Mouse (Mus musculus) midbrain, embryonic 15.5 days (tissue): ENCODE measurements at regions not wholly inside any gene's neighbourhood (a gene's known extent, or its start where the extent isn't known, plus 50 kb on each side); places are given as distances from the start of the nearest gene placed in this dataset.
A peak's percentile ranks its signal among the peaks of the same experiment; 100 is the strongest.

Experiments used
- ATAC-seq: fragments of 200-750 bp; cut with Nextera tagmentation; replicated peaks from 2 replicates; pipeline ENCODE4 v1.8.0; 2017; ENCODE audit warnings: moderate TSS enrichment
- H3K27ac ChIP-seq: fragments of 300-500 bp; sonication (generic); 2 replicates; pipeline ENCODE4 v1.5.1; 2015; ENCODE audit warnings: mild to moderate bottlenecking, inconsistent platforms
- H3K27me3 ChIP-seq: fragments of 300-500 bp; sonication (generic); replicated peaks from 2 replicates; pipeline ENCODE4 v1.6.1; 2015; ENCODE audit warnings: inconsistent platforms
- H3K36me3 ChIP-seq: fragments of 300-500 bp; sonication (generic); replicated peaks from 2 replicates; pipeline ENCODE4 v1.6.1; 2015; ENCODE audit warnings: inconsistent platforms
- H3K4me1 ChIP-seq: fragments of 300-500 bp; sonication (generic); 2 replicates; pipeline ENCODE4 v1.6.1; 2015; ENCODE audit warnings: inconsistent platforms
- H3K4me2 ChIP-seq: fragments of 300-500 bp; sonication (generic); 2 replicates; pipeline ENCODE4 v1.6.1; 2015; ENCODE audit warnings: inconsistent platforms, mild to moderate bottlenecking, moderate library complexity
- H3K4me3 ChIP-seq: fragments of 300-500 bp; sonication (generic); 2 replicates; pipeline ENCODE4 v1.5.1; 2015; ENCODE audit warnings: mild to moderate bottlenecking, inconsistent platforms
- H3K9ac ChIP-seq: fragments of 300-500 bp; sonication (generic); 2 replicates; pipeline ENCODE4 v1.6.1; 2015; ENCODE audit warnings: mild to moderate bottlenecking, inconsistent platforms
- H3K9me3 ChIP-seq: fragments of 300-500 bp; sonication (generic); 2 replicates; pipeline ENCODE4 v1.6.1; 2016; ENCODE audit warnings: inconsistent platforms
- WGBS: fragments of 180-500 bp; shearing (Covaris S2); methylation state at CpG from one replicate; pipeline ENCODE4 v1.1.7; 2015; ENCODE audit warnings: mixed read lengths; 5-methylcytosine and 5-hydroxymethylcytosine counted together

DNA sequence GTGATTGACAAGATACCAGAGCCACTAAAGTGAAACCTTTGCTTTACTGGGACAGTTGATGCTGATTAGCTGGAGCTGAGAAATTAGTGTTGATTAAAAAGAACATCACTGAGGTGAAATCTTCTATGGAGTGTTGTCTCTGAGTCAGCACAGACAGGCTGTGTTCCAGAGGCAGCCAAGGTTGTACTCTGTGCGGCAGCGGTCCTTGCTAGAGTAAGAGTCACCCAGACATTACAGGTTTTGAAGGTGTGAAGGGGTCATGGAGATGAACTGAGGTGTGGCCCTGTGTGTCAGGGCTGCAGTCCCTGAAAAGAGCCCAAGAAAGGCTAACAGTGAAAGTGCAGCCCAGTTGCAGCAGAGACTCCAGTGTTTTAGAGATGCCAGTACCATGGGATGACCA lies 59.1 kb upstream of the Ywhaq start:
- no peaks in the 10 kb centered on the region for H3K9me3 ChIP-seq
- ATAC-seq, result no peak
- H3K27ac ChIP-seq, result no peak overlapping the region
- H3K36me3 ChIP-seq, result no peaks in the 10 kb centered on the region
- H3K4me1 ChIP-seq, result no peaks in the 10 kb centered on the region
- no peak overlapping the region for H3K9ac ChIP-seq
- no peak overlapping the region for H3K4me3 ChIP-seq
- H3K27me3 ChIP-seq, result no peaks in the 10 kb centered on the region
- 99% methylated on average over 2 of the region's 2 CpGs for WGBS
- H3K4me2 ChIP-seq, result no peak overlapping the region

- Histone ChIP-seq H3K9ac (no peak overlapping the region), H3K4me2 (no peak overlapping the region), H3K4me1 (no peaks in the 10 kb centered on the region), H3K4me3 (no peak overlapping the region), H3K27ac (no peak overlapping the region), H3K36me3 (no peaks in the 10 kb centered on the region), H3K27me3 (no peaks in the 10 kb centered on the region), H3K9me3 (no peaks in the 10 kb centered on the region)
- 86% methylated on average over 6 of the region's 6 CpGs for WGBS
- ATAC-seq, result no peak
Observed at GRCm38 (mm10) chr12:21472951-21473710, 55.7 kb upstream of the Ywhaq start.

DNA sequence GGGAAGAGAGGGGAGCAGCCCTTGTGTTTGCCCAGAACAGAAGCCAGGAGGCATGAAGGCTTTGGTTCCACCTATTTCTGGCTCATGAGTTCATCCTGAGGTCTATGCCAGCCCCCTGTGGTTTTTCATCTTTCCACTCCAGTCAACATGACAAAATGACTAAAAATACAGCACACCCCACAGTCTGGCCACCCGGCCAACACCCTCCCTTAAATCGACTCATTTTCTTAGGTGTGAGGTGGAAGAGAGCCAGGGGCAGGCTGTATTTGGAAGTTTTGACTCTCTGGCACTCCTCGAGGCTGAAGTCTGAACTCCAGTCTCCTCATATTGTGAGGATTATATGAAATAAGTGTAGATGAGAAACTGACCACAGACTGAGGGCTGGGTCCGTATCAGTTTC lies 55.0 kb upstream of the Ywhaq start:
- Histone ChIP-seq H3K9ac (no peak overlapping the region), H3K36me3 (no peaks in the 10 kb centered on the region), H3K4me2 (no peak overlapping the region), H3K27me3 (no peaks in the 10 kb centered on the region), H3K4me3 (no peak overlapping the region), H3K4me1 (no peaks in the 10 kb centered on the region), H3K27ac (no peak overlapping the region), H3K9me3 (no peaks in the 10 kb centered on the region)
- WGBS, result 69% methylated on average over 4 of the region's 4 CpGs
- ATAC-seq, result 0 out of 2 replicates have a peak, but pooled peaks have one; percentile 39

DNA sequence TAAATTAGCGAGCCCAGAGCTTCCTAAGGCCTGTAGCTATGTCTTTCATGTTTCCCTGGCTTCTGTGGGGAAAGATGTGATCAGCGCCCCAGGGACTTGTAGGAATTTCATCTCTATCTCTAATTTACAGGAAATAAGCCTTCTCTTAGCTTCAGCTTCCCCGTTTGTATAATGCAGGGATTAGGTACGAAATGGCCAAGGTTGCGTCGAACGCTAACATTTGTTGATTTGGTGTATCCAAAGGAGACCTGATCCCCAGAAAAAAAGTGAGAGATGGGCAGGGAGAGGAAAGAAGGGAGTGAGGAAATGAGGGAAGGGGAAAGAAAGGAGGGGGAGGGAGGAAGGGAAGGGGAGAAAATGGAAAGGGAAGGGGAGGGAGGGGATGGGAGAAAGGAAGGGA lies 54.5 kb upstream of the Ywhaq start:
- no peaks in the 10 kb centered on the region for H3K36me3 ChIP-seq
- no peak overlapping the region for H3K9ac ChIP-seq
- WGBS, result 72% methylated on average over 7 of the region's 7 CpGs
- no peak overlapping the region for H3K4me2 ChIP-seq
- H3K9me3 ChIP-seq, result no peaks in the 10 kb centered on the region
- H3K27ac ChIP-seq, result no peak overlapping the region
- ATAC-seq, result no peak
- H3K4me3 ChIP-seq, result no peak overlapping the region
- H3K4me1 ChIP-seq, result no peaks in the 10 kb centered on the region
- H3K27me3 ChIP-seq, result no peaks in the 10 kb centered on the region

GRCm38 (mm10) chr12:21470286-21470685 lies 52.8 kb upstream of the Ywhaq start:
- Histone ChIP-seq H3K4me3 (no peak overlapping the region), H3K27me3 (no peaks in the 10 kb centered on the region), H3K4me2 (no peak overlapping the region), H3K9me3 (no peaks in the 10 kb centered on the region), H3K36me3 (no peaks in the 10 kb centered on the region), H3K4me1 (no peaks in the 10 kb centered on the region), H3K9ac (no peak overlapping the region), H3K27ac (no peak overlapping the region)
- 94% methylated on average over 3 of the region's 3 CpGs for WGBS
- ATAC-seq, result no peak
